Mouse (Mus musculus) CD4-positive, CD25-positive, alpha-beta regulatory T cell, adult 2 months (primary cell): Measurements from ENCODE around the gene Nxpe4.
"Not testable (repeated sequence)": the region's sequence is repeated elsewhere in the genome, so short reads cannot be mapped to it uniquely, and the experiment has no call there.

Experiments
- DNase-seq: peaks from one replicate; pipeline ENCODE4 v3.0.0-alpha.2; 2012; ENCODE audit warnings: low read depth, low spot score

Gene Nxpe4

GRCm38 (mm10) chr9:48240431-48240830, 78.6 kb downstream of the Nxpe4 start:
- no peak for DNase-seq

- DNase-seq: no peak
Observed at GRCm38 (mm10) chr9:48241791-48242190, 80.0 kb downstream of the Nxpe4 start.

- DNase-seq: no peak
Observed at GRCm38 (mm10) chr9:48242756-48243155, 80.9 kb downstream of the Nxpe4 start.

GRCm38 (mm10) chr9:48244175-48244574, 82.4 kb downstream of the Nxpe4 start:
- DNase-seq: no peak

- no peak for DNase-seq
Observed at GRCm38 (mm10) chr9:48245525-48245924, 83.7 kb downstream of the Nxpe4 start.

- no peak for DNase-seq
Observed at GRCm38 (mm10) chr9:48247276-48247675, 85.5 kb downstream of the Nxpe4 start.

GRCm38 (mm10) chr9:48252236-48252635, 90.4 kb downstream of the Nxpe4 start:
- no peak for DNase-seq

GRCm38 (mm10) chr9:48257001-48257400, 95.2 kb downstream of the Nxpe4 start:
- no peak for DNase-seq

GRCm38 (mm10) chr9:48257741-48258423, 96.1 kb downstream of the Nxpe4 start:
- no peak for DNase-seq

GRCm38 (mm10) chr9:48264616-48265015, 102.8 kb downstream of the Nxpe4 start:
- no peak for DNase-seq

- no peak for DNase-seq
Observed at GRCm38 (mm10) chr9:48265491-48265890, 103.7 kb downstream of the Nxpe4 start.

GRCm38 (mm10) chr9:48266286-48267027, 104.6 kb downstream of the Nxpe4 start:
- DNase-seq: peak; percentile 49

- DNase-seq: no peak
Observed at GRCm38 (mm10) chr9:48267028-48267441, 105.2 kb downstream of the Nxpe4 start.

GRCm38 (mm10) chr9:48267960-48268359, 106.1 kb downstream of the Nxpe4 start:
- DNase-seq: no peak

GRCm38 (mm10) chr9:48276831-48277230, 115.0 kb downstream of the Nxpe4 start:
- DNase-seq: no peak

GRCm38 (mm10) chr9:48284221-48284620, 122.4 kb downstream of the Nxpe4 start:
- no peak for DNase-seq

- DNase-seq: no peak
Observed at GRCm38 (mm10) chr9:48290281-48290680, 128.5 kb downstream of the Nxpe4 start.

GRCm38 (mm10) chr9:48294754-48295153, 132.9 kb downstream of the Nxpe4 start:
- DNase-seq: no peak

GRCm38 (mm10) chr9:48298983-48299382, 137.2 kb downstream of the Nxpe4 start:
- no peak for DNase-seq

- DNase-seq: not testable (repeated sequence)
Observed at GRCm38 (mm10) chr9:48303564-48303963, 141.7 kb downstream of the Nxpe4 start.

- DNase-seq: no peak
Observed at GRCm38 (mm10) chr9:48311241-48311640, 149.4 kb downstream of the Nxpe4 start.

GRCm38 (mm10) chr9:48314194-48314593, 152.4 kb downstream of the Nxpe4 start:
- DNase-seq: no peak

GRCm38 (mm10) chr9:48315825-48316224, 154.0 kb downstream of the Nxpe4 start:
- DNase-seq: no peak
